Mouse (Mus musculus) 3T3-L1 (cell line): ENCODE measurements around the gene Slc25a21.
A peak's percentile ranks its signal among the peaks of the same experiment; 100 is the strongest.

Experiments used
- DNase-seq: peaks from one replicate; pipeline ENCODE4 v3.0.0-alpha.2; 2015; ENCODE audit warnings: low read depth, low spot score

Slc25a21 gene

GRCm38 (mm10) chr12:56691427-56692079 is 505.7 kb downstream of the Slc25a21 start, which contains the start of gene Pax9:
TSS of gene Pax9 (plus strand) at chr12:56691767.
- no peak for DNase-seq

GRCm38 (mm10) chr12:56691001-56691400 is 506.3 kb downstream of the Slc25a21 start:
- no peak for DNase-seq

GRCm38 (mm10) chr12:56690366-56690765 is 506.9 kb downstream of the Slc25a21 start:
- DNase-seq, result no peak

- no peak for DNase-seq
Observed at GRCm38 (mm10) chr12:56689736-56690135, 507.5 kb downstream of the Slc25a21 start.

GRCm38 (mm10) chr12:56689331-56689730 is 507.9 kb downstream of the Slc25a21 start:
- no peak for DNase-seq

GRCm38 (mm10) chr12:56688920-56689319 is 508.4 kb downstream of the Slc25a21 start:
- no peak for DNase-seq

- DNase-seq, result no peak
Observed at GRCm38 (mm10) chr12:56688482-56688840, 508.8 kb downstream of the Slc25a21 start.

- no peak for DNase-seq
Observed at GRCm38 (mm10) chr12:56687640-56688481, 509.4 kb downstream of the Slc25a21 start.

- peak; percentile 1 for DNase-seq
Observed at GRCm38 (mm10) chr12:56681096-56681811, 516.0 kb downstream of the Slc25a21 start.

GRCm38 (mm10) chr12:56677620-56678019 is 519.7 kb downstream of the Slc25a21 start:
- DNase-seq, result no peak

- peak; percentile 39 for DNase-seq
Observed at GRCm38 (mm10) chr12:56674726-56675125, 522.5 kb downstream of the Slc25a21 start.

- no peak for DNase-seq
Observed at GRCm38 (mm10) chr12:56670795-56671194, 526.5 kb downstream of the Slc25a21 start.

GRCm38 (mm10) chr12:56669451-56670122 is 527.7 kb downstream of the Slc25a21 start:
- DNase-seq, result no peak
